Mouse (Mus musculus): ENCODE measurements around the gene Clasp1. TPM values are rescaled to one million over a fixed set of nuclear protein-coding genes. Genes with fewer than 3 reads are reported as not detected.

The Clasp1 gene
- 275 TPM for polyA plus RNA-seq (2014; fragmentation: Illumina TruSeq; extraction: RNeasy Lipid Tissue Mini Kit (QIAGEN cat#74804); ENCODE audit: low read depth, low replicate concordance)

DNA sequence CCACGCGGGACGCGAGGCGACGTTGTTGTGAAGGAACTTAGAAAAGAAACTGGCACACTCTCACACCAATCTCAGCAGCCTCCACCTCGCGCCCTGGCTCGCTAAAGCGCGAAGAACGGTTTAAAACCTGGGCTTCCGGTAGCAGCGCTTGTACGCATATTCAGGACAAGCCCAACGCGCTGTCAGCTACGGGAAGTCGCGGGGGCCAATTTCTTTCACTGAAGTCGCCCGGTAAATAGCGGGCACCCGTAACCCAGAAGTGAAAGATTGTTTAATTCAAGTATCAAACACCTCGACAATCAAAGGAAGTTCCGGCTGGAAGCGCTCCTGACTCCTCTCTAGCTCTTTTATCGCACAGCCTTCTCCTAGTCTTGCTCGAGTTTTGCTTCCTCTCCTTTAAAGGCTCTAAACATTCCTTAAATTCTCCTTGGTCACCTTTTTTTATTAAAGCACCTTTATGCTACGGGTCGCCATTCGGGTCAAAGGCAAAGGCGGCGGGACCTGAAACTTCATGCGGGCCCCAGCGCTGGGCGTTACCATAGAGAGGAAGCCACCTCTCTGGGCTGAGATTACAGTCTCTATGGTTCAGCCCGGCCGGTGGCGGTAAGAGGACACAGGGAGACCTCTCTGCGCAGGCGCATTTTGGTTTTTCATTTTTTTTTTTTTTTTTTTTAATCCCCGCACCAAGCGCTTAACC lies at the start of gene Clasp1:
Gene Clasp1, plus strand, starts transcription at position 302 of the 697 bp plus-strand sequence.

DNA sequence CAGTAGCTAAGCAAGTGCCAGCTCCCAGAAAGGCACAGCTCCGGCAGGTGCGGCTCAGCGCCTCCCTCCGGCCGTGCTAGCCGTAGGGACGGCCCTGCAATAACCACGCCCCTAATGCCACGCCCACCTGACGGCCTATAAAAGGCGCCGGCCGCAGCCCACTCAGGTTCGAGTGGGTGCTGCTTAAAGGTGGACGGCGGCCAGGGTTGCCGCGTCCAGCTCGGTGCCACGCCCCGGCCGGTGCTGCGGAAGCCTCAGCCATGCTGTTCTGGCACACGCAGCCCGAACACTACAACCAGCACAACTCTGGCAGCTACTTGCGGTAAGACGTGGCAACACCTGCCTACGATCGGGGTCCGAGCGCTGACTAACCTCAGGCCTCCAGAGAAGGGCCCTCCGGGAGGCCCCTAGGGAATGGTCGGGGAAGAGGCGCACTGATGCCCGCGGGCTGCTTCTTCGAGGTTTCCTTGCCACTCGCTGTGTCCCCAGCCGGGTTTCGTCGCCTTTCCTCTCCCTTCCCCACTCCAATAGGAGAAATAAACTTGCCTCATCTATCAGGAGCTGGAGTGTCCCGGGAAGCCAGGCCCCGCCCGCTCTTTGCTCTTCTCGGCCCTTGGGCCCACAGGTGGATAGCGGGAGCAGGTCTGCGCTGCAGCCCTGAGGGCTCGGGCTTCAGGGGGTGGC lies 239.1 kb downstream of the Clasp1 start, which contains the start of gene Tfcp2l1:
Gene Tfcp2l1, plus strand, starts transcription at position 165 of the 684 bp plus-strand sequence.

Other genes starting within 250 kb of the Clasp1 start
- not detected for gene Gm29106, start 212.5 kb upstream of the Clasp1 start, polyA plus RNA-seq (2014; fragmentation: Illumina TruSeq; extraction: RNeasy Lipid Tissue Mini Kit (QIAGEN cat#74804); ENCODE audit: low read depth, low replicate concordance)
- gene Tsn, start 77.3 kb upstream of the Clasp1 start, polyA plus RNA-seq (2014; fragmentation: Illumina TruSeq; extraction: RNeasy Lipid Tissue Mini Kit (QIAGEN cat#74804); ENCODE audit: low read depth, low replicate concordance): 43.1 TPM
- 22.2 TPM for gene Nifk, start 67.2 kb upstream of the Clasp1 start, polyA plus RNA-seq (2014; fragmentation: Illumina TruSeq; extraction: RNeasy Lipid Tissue Mini Kit (QIAGEN cat#74804); ENCODE audit: low read depth, low replicate concordance)
- gene Tfcp2l1, start 238.9 kb downstream of the Clasp1 start, polyA plus RNA-seq (2014; fragmentation: Illumina TruSeq; extraction: RNeasy Lipid Tissue Mini Kit (QIAGEN cat#74804); ENCODE audit: low read depth, low replicate concordance): 0.47 TPM